Mouse (Mus musculus) heart, postnatal 0 days (tissue): ENCODE results near the gene Slc25a28.

Experiments
- CTCF ChIP-seq: IDR thresholded peaks from 2 replicates; pipeline ENCODE4 v1.5.1; 2016; ENCODE audit warnings: antibody characterized with exemption, control low read depth, low read depth
- EP300 ChIP-seq: IDR thresholded peaks from 2 replicates; pipeline ENCODE4 v1.6.1; 2016; ENCODE audit warnings: antibody characterized with exemption, low read depth

DNA sequence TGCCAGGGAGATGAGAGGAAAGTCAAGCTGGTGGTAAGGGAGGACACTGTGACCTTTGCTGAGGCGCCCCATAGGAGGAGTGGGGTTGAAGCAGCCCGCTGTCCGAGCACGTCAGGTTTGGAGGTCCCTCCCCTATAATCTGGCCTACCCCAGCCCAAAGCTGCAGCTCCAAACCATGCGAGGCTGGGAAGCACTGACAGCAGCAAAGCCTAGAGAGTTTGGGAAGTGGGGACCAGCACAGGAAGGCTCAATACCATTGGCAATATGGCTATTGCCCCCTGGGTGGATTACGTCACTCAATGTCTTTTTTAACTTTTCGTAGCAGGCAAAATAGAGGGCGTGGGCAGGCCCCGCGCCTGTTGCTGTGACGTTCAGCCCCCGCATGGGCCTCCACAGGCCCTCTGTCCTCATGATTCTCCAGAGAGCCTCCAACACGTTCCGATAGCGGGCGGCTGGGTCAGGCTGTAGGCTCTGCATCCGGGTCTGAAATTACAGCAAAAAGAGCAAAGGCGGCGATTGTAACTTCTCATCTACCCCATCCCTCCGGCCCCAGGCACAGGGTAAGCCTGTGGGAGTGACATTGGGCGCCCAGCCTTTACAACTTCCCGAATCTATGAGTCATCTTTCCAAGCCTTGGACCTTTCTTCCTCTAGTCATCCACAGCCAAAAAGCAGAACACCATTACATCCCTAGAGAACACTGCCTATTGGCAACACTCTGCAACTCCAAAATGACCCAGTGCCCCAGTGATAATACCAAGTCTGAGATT lies 7.8 kb downstream of the Slc25a28 start:
- TF ChIP-seq CTCF = no peak
- no peak for TF ChIP-seq EP300
